Mouse (Mus musculus) spleen, postnatal 0 days (tissue): ENCODE results near the gene Ankrd55. TPM values are rescaled to one million over a fixed set of nuclear protein-coding genes. Genes with fewer than 3 reads are reported as not detected.

Experiments
- polyA plus RNA-seq: library from polyadenylated mRNA; unstranded; fragments of >200 nt; fragmentation: Nextera tagmentation; extraction: Ambion mirVana; gene quantifications from 2 replicates; pipeline ENCODE4 v1.2.1, GENCODE M21; 2015

The Ankrd55 gene
- polyA plus RNA-seq = 0.16 TPM in 1 of 2 replicates, not detected in the other

DNA sequence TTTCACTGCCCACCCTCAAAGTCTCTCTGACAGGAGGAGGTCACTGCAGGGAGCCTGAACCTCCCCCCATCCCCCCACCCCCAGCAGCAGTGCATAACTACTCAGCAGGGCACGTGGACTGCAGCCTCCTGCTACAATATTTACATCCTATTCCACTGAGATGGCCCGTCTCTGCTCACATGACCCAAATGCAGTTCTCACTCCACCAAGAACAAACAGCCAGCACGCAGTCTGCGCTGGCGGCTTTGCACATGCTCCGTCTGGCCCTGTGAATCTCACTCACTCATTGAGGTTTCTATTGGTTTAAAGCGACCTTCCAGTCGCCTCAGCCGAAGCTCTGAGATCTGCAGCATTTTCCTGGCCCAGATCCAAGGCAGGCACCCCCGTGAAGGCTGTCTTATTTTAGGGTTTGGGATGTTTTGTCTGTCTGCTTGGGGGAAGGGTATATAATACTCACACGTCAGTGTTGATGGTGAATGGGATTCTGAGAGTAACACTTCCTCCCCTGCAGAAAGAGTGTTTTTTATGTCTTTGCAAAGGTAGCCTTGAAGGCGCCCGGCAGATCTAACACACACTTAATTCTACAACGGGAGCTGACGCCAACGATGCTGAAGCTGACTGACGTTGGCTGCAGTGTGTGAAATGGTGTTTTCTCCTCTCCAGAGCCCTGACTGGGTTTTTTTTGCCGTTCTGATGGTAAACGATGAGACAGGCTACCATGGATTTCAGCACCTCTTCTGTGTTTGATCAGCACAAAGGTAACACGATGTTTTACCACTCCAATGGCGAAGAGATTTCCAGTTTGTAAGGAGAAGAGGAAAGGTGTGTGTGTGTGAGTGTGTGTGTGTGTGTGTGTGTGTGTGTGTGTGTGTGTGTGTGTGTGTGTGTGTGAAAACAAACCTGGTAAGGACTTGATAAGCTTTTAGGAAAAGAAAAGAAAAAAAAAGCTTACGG lies at the start of gene Ankrd55:
Gene Ankrd55 (plus strand): TSS at position 227 of the 954 bp plus-strand sequence.

Other genes starting within 250 kb of the Ankrd55 start
- 11.6 and 12.8 TPM in 2 replicates for gene Il6st, start 175.6 kb downstream of the Ankrd55 start, polyA plus RNA-seq